Mouse (Mus musculus) thymus, postnatal 14 days (tissue): Measurements from ENCODE around the gene Ace.
"Not testable (repeated sequence)": the region's sequence is repeated elsewhere in the genome, so short reads cannot be mapped to it uniquely, and the experiment has no call there.

ENCODE experiments used
- DNase-seq: peaks from one replicate; pipeline ENCODE4 v3.0.0; 2021

The Ace gene

DNA sequence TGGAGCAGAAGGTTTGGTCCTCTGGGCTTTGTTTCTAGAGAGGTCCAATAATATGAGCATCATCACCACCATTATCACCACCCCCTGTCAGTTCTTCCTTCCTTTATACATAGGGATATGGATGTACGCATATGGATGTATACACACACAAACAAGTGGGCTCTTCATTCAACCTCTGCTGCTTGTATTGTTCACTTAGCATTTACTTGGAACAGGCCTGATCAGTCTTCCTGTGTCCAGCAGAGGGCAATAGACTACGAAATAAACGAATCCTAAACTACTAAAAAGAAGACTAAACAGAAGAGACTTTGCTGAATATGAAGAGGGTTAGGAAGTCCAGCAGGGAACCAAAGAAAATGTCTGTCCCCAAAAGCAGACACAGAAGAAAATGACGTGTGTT, 34.0 kb downstream of the Ace start:
- peak; percentile 31 for DNase-seq

DNA sequence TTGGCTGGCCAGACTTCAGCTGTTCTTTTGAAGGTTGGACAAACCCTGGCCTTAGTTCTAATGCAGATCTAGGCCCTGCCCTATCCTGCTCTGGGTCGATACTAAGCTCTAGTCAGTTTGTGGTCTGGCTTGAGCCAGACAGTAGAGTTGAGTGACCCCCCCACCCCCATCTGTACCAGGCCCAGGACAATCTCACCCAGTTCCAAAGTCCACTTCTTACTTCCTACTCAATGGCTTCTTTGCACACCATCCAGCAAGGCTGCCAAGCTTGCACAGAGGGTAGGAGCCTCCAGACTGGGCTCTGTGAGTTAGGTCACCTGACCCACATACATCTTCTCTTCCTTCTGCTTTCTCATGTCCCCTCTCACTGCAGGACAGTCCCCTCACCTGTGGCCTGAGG, 36.8 kb downstream of the Ace start:
- no peak for DNase-seq

GRCm38 (mm10) chr11:106005970-106006369, 38.2 kb downstream of the Ace start:
- no peak for DNase-seq

DNA sequence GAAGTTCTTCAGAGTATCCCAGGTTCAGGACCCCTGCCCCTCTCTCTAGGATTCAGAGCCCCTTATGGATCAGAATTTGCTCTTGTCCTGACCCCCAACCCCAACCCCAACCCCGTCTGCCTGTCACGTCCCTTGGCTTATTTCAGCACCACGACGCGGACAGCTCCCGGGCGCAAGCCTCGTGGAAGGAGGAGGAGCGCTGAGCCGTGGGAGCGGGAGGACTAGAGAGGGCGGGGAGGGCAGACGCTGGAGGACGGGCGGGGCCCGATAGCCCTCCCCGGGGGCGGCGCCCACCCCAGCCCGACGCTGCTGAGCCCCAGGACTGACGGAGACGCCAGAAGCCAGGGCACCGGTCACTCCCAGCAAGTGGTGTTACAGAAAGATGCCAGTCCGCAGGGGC, 40.1 kb downstream of the Ace start, which contains the start of gene Kcnh6:
Gene Kcnh6 (plus strand): TSS at position 304 of the 400 bp plus-strand sequence.
- peak; percentile 82 for DNase-seq

- DNase-seq: no peak
Observed at GRCm38 (mm10) chr11:106012711-106013110, 45.0 kb downstream of the Ace start.

- no peak for DNase-seq
Observed at GRCm38 (mm10) chr11:106013556-106014225, 45.9 kb downstream of the Ace start.

- no peak for DNase-seq
Observed at GRCm38 (mm10) chr11:106016440-106016839, 48.7 kb downstream of the Ace start.

DNA sequence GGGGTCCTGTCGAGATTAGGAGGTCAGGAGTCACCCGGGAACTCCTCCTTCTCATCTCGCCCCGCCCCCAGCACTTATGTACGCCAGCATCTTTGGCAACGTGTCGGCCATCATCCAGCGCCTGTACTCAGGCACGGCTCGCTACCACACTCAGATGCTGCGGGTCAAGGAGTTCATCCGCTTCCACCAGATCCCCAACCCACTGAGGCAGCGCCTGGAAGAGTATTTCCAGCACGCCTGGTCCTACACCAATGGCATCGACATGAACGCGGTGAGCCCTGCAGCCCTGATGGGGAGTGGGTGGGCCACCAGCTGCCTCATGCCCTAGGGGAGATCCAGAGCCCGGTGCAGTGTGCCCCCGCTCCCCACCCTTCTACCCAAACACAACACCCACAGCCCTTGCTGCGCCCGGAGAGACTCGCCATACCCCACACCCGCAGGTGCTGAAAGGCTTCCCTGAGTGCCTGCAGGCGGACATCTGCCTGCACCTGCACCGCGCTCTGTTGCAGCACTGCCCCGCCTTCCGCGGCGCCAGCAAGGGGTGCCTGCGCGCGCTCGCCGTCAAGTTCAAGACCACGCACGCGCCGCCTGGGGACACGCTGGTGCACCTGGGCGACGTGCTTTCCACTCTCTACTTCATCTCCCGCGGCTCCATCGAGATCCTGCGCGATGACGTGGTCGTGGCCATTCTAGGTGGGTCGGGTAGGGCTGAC, 52.5 kb downstream of the Ace start:
- peak; percentile 80 for DNase-seq

GRCm38 (mm10) chr11:106025774-106026173, 58.0 kb downstream of the Ace start:
- no peak for DNase-seq

DNA sequence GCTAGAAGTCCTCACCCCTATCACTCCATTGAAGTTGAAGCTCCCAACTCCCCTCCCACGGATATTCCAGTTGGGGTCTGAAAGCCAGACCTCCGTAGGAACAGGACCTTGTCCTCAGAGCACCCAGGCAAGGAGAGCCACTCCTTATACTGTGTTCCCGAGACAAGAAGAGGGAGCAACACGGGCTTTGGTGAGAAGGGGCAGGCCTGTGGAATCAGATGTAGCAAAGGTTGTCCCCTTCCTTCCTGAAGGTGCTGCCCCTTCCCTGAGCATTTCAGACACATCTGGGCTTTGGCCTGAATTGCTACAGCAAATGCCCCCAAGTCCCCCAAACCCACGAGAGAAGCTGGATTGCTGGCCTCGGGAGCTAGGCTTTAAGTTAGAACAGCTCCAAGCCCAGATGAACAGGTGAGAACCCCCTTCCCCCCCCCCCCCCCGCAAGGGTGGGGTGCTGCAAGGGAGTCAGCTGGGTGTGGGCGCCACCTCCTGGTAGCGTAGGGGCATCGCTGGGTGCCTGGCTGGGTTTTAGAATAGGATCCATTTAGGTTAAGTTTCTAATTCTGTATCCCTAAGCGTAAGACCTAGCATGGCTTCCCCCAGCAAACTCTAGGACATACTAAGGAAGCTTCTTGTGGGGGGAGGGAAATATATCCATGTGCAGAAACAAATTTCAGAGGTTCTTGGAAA, 58.9 kb downstream of the Ace start:
- peak; percentile 81 for DNase-seq

GRCm38 (mm10) chr11:106027607-106028006, 59.9 kb downstream of the Ace start:
- DNase-seq: no peak

GRCm38 (mm10) chr11:106032074-106032473, 64.3 kb downstream of the Ace start:
- not testable (repeated sequence) for DNase-seq

GRCm38 (mm10) chr11:106033491-106033919, 65.8 kb downstream of the Ace start:
- peak; percentile 53 for DNase-seq

GRCm38 (mm10) chr11:106034986-106035385, 67.2 kb downstream of the Ace start:
- no peak for DNase-seq

DNA sequence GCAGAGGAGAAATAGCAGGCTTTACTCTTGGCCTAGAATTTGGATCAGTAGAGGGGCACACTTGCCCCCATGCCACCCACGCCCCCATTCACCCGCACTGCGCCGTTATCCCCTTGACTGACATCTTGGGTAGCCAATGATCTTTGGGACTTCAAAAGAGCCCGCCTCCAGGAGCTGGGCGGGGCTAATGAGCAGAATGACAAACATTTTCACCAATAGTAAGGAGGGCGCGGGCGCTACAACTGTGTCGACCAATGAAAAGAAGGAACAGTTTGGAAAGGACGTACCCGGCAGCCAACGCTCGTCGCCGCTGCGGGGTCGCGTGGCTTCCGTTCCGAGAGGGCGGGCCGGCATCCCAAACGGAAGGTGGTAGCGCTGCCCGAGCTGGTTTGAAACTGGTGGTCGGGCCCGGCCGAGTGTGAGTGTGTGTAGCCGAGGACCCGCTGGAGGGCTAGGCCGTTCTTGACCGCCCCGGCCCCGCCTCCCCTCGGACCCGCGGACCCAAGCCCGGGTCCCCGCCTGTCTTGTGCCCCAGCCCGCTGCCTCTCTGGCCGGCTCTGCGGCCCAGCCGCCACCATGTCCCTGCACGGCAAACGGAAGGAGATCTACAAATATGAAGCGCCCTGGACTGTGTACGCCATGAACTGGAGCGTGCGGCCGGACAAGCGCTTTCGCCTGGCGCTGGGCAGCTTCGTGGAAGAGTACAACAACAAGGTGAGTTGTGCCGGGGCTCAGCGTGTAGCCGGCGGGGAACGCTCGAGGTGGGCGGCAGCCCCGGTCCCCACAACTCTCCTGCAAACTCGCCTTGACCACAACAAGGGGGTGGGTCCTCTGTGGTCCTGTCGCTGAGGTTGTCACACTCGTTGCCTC, 69.0 kb downstream of the Ace start, which contains the start of gene Dcaf7:
Gene Dcaf7 (plus strand): TSS at position 325 of the 870 bp plus-strand sequence.
- peak; percentile 97 for DNase-seq

DNA sequence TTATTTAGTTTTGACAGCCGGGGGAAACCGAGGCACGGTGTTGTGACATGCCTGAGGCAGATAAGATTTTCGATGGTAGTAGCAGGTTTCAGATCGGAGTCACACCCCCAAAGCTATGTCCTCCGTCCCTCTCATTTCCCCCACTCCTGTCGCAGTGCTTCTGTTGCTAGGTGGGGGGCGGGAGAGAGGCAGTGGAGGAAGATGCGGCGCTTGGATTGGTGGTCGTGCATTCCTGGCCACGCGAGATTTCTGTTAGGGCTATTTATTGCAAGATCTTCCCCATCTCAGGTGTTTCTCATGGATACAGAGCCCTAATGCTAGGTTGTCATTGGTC, 69.6 kb downstream of the Ace start:
- DNase-seq: peak; percentile 56
